Mouse (Mus musculus) heart, postnatal 0 days (tissue): ENCODE data around the gene Ubr2.

Experiments
- CTCF ChIP-seq: IDR thresholded peaks from 2 replicates; pipeline ENCODE4 v1.5.1; 2016; ENCODE audit warnings: antibody characterized with exemption, control low read depth, low read depth
- EP300 ChIP-seq: IDR thresholded peaks from 2 replicates; pipeline ENCODE4 v1.6.1; 2016; ENCODE audit warnings: antibody characterized with exemption, low read depth

GRCm38 (mm10) chr17:46926941-46927340 is 83.4 kb downstream of the Ubr2 start:
- no peak for TF ChIP-seq CTCF
- TF ChIP-seq EP300, result no peak
